Mouse (Mus musculus) neural tube, embryonic 13.5 days (tissue): ENCODE results near the gene Iqcf5. TPM values are rescaled to one million over a fixed set of nuclear protein-coding genes. Genes with fewer than 3 reads are reported as not detected.

Experiments
- ATAC-seq: fragments of 200-750 bp; cut with Nextera tagmentation; 2 replicates; pipeline ENCODE4 v1.8.0; 2017; ENCODE audit warnings: low read depth, mild to moderate bottlenecking, moderate TSS enrichment, moderate library complexity
- H3K27ac ChIP-seq: fragments of 300-500 bp; sonication (generic); replicated peaks from 2 replicates; pipeline ENCODE4 v1.5.1; 2015; ENCODE audit warnings: moderate library complexity, mild to moderate bottlenecking, inconsistent platforms
- H3K27me3 ChIP-seq: fragments of 300-500 bp; sonication (generic); 2 replicates; pipeline ENCODE4 v1.6.1; 2015; ENCODE audit warnings: mild to moderate bottlenecking, inconsistent platforms
- H3K36me3 ChIP-seq: fragments of 300-500 bp; sonication (generic); 2 replicates; pipeline ENCODE4 v1.6.1; 2015; ENCODE audit warnings: mild to moderate bottlenecking, inconsistent platforms
- H3K4me1 ChIP-seq: fragments of 300-500 bp; sonication (generic); replicated peaks from 2 replicates; pipeline ENCODE4 v1.6.1; 2015; ENCODE audit warnings: inconsistent platforms
- H3K4me2 ChIP-seq: fragments of 300-500 bp; sonication (generic); 2 replicates; pipeline ENCODE4 v1.6.1; 2015; ENCODE audit warnings: inconsistent platforms, mild to moderate bottlenecking, moderate library complexity
- H3K4me3 ChIP-seq: fragments of 300-500 bp; sonication (generic); 2 replicates; pipeline ENCODE4 v1.5.1; 2015; ENCODE audit warnings: mild to moderate bottlenecking, inconsistent platforms
- H3K9ac ChIP-seq: fragments of 300-500 bp; sonication (generic); 2 replicates; pipeline ENCODE4 v1.6.1; 2015; ENCODE audit warnings: moderate library complexity, mild to moderate bottlenecking, inconsistent platforms
- H3K9me3 ChIP-seq: fragments of 300-500 bp; sonication (generic); 2 replicates; pipeline ENCODE4 v1.6.1; 2016; ENCODE audit warnings: inconsistent platforms
- WGBS: fragments of 180-500 bp; shearing (Covaris S2); methylation state at CpG from one replicate; pipeline ENCODE4 v1.1.7; 2015; 5-methylcytosine and 5-hydroxymethylcytosine counted together
- polyA plus RNA-seq: library from polyadenylated mRNA; unstranded; fragments of >200 nt; fragmentation: Nextera tagmentation; extraction: Ambion mirVana; gene quantifications from 2 replicates; pipeline ENCODE4 v1.2.1, GENCODE M21; 2015

Iqcf5 gene
- polyA plus RNA-seq, result not detected in 2 replicates

DNA sequence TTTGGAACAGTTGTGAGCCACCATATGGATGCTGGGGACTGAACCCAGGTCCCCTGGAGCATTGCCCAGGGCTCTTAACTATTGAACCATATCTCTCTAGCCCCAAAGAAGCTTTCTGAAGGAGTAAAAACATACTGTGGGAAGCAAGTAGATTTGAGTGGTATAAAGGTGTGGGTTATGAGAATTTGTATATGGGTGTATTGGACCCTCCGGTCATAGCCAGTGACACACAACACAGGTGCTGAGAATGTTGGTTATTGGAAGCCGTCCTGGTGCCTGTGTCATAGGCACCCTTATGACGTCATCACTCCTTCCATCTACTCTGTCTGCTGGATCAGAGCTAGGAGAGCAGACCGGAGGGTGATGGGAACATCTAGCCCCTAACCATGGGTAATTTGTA is at the start of gene Iqcf5:
Gene Iqcf5, plus strand, starts transcription at position 301 of the 400 bp plus-strand sequence.
- H3K27me3 ChIP-seq, result no peaks in the 10 kb centered on the region
- H3K4me3 ChIP-seq, result no peak within 1 kb of the TSS
- H3K4me2 ChIP-seq, result no peak within 1 kb of the TSS
- H3K9ac ChIP-seq, result no peak within 1 kb of the TSS
- no peaks in the 10 kb centered on the region for H3K36me3 ChIP-seq
- H3K9me3 ChIP-seq, result no peaks in the 10 kb centered on the region
- no peaks in the 10 kb centered on the region for H3K4me1 ChIP-seq
- H3K27ac ChIP-seq, result no peak within 1 kb of the TSS
- ATAC-seq, result no peak
- 86% methylated on average over 4 of the region's 4 CpGs for WGBS

DNA sequence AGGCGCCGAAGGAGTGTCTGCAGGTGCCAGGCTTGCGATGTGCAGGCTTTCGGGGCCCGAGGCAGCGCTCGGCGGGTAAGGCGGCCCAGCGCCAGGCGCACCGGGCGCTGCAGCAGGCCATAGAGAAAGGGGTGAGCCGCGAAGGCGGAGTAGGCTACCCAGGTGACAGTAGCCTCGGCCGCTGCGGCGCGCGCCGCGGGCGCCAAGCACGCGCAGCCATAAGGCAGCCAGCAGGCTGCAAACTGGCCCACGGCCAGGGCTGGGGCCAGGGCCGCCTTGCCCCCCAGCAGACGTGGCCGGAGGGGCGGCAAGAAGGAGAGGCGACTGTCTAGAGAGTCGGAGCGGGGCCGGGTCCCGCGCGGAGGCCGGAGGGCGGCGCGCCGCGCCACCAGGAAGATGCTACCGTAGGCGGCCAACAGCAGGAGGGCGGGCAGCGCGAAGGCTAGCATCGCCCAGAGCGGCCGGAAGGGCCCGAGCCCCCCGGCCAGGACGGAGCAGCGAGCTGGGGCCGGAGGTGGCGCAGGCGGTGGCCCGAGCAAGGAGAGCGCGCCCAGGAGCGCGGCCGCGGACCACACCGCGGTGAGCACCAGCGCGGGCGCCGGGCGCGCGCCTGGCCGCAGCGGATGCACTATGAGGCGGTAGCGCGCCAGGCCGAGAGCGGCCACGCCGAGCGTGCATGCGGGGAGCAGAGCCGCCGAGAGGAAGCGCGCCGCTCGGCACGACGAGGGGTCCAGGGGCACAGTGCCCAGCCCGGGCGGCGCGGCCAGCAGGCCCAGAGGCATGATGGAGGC is 49.4 kb upstream of the Iqcf5 start:
- Histone ChIP-seq H3K4me3 (peak overlapping the region; percentile 51), H3K27me3 (0 out of 2 replicates have a peak, but pooled peaks cover 6% of the 10 kb centered on the region), H3K9ac (peak overlapping the region; percentile 82), H3K27ac (peak overlapping the region; percentile 90), H3K4me2 (peak overlapping the region; percentile 89), H3K4me1 (peaks cover 35% of the 10 kb centered on the region), H3K9me3 (no peaks in the 10 kb centered on the region), H3K36me3 (peaks cover 42% of the 10 kb centered on the region)
- 1% methylated on average over 98 of the region's 99 CpGs for WGBS
- peak; percentile 80 for ATAC-seq

DNA sequence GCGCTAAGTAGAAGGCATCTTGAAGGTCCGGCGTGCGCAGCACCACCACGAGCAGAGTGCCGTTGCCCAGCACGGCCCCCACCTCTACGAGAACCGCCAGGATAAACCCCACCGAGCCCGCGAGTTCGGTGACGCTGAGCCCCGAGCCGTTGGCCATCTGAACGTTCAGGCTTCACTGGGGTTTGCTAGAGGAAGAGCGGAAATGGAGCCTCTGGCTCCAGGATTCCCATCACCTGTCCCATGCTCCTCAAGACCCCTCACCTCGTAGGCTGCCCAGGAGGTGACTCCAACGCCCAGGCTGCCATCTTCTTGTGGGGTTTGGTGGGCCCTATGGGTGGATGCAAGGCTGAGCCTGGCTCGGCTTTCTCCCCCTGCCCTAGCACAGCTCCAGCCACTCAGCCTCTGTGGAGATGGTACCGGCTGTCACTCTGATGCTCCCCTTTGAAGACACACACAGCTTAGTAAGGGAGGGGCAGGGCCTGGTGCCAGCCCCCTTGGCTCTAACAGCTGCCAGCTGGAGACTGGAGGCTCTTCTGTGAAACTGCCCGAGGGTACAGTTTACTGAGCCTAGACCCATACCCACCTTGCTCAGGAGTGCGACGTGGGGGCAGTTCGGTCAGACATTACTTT is 48.7 kb upstream of the Iqcf5 start, which contains the start of gene Gpr62:
Gene Gpr62, minus strand, starts transcription at position 368 of the 630 bp plus-strand sequence.
- Histone ChIP-seq H3K4me3 (peak within 1 kb of the TSS; percentile 51), H3K9me3 (no peaks in the 10 kb centered on the region), H3K9ac (peak within 1 kb of the TSS; percentile 82), H3K36me3 (peaks cover 34% of the 10 kb centered on the region), H3K4me2 (peak within 1 kb of the TSS; percentile 89), H3K27me3 (0 out of 2 replicates have a peak, but pooled peaks cover 6% of the 10 kb centered on the region), H3K27ac (peak within 1 kb of the TSS; percentile 90), H3K4me1 (peaks cover 28% of the 10 kb centered on the region)
- peak; percentile 64 for ATAC-seq
- WGBS, result 23% methylated on average over 26 of the region's 26 CpGs

GRCm38 (mm10) chr9:106466721-106467120 is 47.7 kb upstream of the Iqcf5 start:
- Histone ChIP-seq H3K9ac (no peak overlapping the region), H3K36me3 (peaks cover 25% of the 10 kb centered on the region), H3K4me3 (no peak overlapping the region), H3K4me2 (no peak overlapping the region), H3K27ac (no peak overlapping the region), H3K27me3 (0 out of 2 replicates have a peak, but pooled peaks cover 6% of the 10 kb centered on the region), H3K4me1 (peaks cover 30% of the 10 kb centered on the region), H3K9me3 (no peaks in the 10 kb centered on the region)
- no peak for ATAC-seq
- WGBS, result 88% methylated on average over 6 of the region's 6 CpGs

DNA sequence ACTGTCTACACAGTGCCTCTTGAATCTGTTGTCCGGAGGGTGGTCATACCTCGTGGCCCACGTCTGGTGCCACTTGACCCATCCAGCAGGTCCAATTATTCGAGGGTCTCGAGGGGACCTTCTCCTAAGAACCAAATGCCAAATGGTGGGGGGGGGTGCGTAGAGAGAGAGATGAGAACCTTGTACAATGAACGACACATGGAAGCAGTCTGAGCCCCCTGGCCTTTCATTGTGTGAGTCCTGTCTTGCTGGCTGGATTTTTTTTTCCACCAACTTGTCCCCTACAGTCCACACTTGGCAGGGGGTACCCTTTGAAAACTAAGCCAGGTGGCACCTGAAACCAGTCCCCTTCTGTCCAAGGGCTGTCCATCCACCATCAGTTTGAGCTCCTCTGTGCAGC is 46.6 kb upstream of the Iqcf5 start:
- Histone ChIP-seq H3K36me3 (peaks cover 15% of the 10 kb centered on the region), H3K4me3 (no peak overlapping the region), H3K27me3 (0 out of 2 replicates have a peak, but pooled peaks cover 6% of the 10 kb centered on the region), H3K27ac (no peak overlapping the region), H3K9ac (no peak overlapping the region), H3K4me2 (no peak overlapping the region), H3K9me3 (no peaks in the 10 kb centered on the region), H3K4me1 (peaks cover 35% of the 10 kb centered on the region)
- 84% methylated on average over 7 of the region's 7 CpGs for WGBS
- no peak for ATAC-seq

DNA sequence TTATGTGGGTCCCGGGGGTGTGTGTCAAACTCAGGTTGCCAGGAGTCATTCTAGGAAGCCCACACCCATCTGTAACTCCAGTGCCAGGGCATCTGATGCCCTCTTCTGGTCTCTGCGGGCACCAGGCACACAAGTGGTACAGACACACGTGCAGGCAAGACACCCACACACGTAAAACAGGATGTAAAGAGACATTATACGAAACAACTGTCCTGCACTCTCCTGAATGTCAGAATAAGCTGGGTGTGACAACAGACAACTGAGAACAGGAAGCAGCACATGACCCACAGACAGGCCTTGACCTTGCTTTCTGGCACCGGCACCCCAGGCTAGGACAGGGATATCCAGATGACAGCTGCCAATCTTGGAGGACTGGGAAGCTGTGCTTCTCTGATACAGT is 45.1 kb upstream of the Iqcf5 start:
- Histone ChIP-seq H3K4me1 (peaks cover 31% of the 10 kb centered on the region), H3K4me3 (no peak overlapping the region), H3K9ac (no peak overlapping the region), H3K36me3 (0 out of 2 replicates have a peak, but pooled peaks cover 2% of the 10 kb centered on the region), H3K27me3 (no peaks in the 10 kb centered on the region), H3K4me2 (no peak overlapping the region), H3K9me3 (no peaks in the 10 kb centered on the region), H3K27ac (no peak overlapping the region)
- ATAC-seq, result no peak
- WGBS, result 74% methylated on average over 6 of the region's 6 CpGs

GRCm38 (mm10) chr9:106469776-106470175 is 44.6 kb upstream of the Iqcf5 start:
- no peak for ATAC-seq
- H3K27ac ChIP-seq, result no peak overlapping the region
- H3K36me3 ChIP-seq, result no peaks in the 10 kb centered on the region
- H3K9ac ChIP-seq, result no peak overlapping the region
- H3K27me3 ChIP-seq, result no peaks in the 10 kb centered on the region
- H3K9me3 ChIP-seq, result no peaks in the 10 kb centered on the region
- peaks cover 31% of the 10 kb centered on the region for H3K4me1 ChIP-seq
- H3K4me3 ChIP-seq, result no peak overlapping the region
- H3K4me2 ChIP-seq, result no peak overlapping the region
- WGBS, result 71% methylated on average over 9 of the region's 9 CpGs

GRCm38 (mm10) chr9:106470991-106471750 is 43.2 kb upstream of the Iqcf5 start:
- Histone ChIP-seq H3K4me1 (peaks cover 22% of the 10 kb centered on the region), H3K4me2 (no peak overlapping the region), H3K9ac (0 out of 2 replicates have a peak overlapping the region, but pooled peaks have one; percentile 17), H3K27me3 (no peaks in the 10 kb centered on the region), H3K27ac (no peak overlapping the region), H3K4me3 (no peak overlapping the region), H3K9me3 (no peaks in the 10 kb centered on the region), H3K36me3 (no peaks in the 10 kb centered on the region)
- no peak for ATAC-seq
- 72% methylated on average over 14 of the region's 14 CpGs for WGBS

- 12% methylated on average over 5 of the region's 5 CpGs for WGBS
- Histone ChIP-seq H3K4me3 (no peak overlapping the region), H3K27ac (no peak overlapping the region), H3K9ac (no peak overlapping the region), H3K4me2 (no peak overlapping the region), H3K9me3 (no peaks in the 10 kb centered on the region), H3K27me3 (no peaks in the 10 kb centered on the region), H3K4me1 (peaks cover 28% of the 10 kb centered on the region), H3K36me3 (no peaks in the 10 kb centered on the region)
- ATAC-seq, result no peak
Observed at GRCm38 (mm10) chr9:106471892-106472291, 42.5 kb upstream of the Iqcf5 start.

- 69% methylated on average over 4 of the region's 4 CpGs for WGBS
- Histone ChIP-seq H3K4me3 (no peak overlapping the region), H3K36me3 (no peaks in the 10 kb centered on the region), H3K9me3 (no peaks in the 10 kb centered on the region), H3K9ac (no peak overlapping the region), H3K4me1 (peaks cover 28% of the 10 kb centered on the region), H3K4me2 (no peak overlapping the region), H3K27ac (no peak overlapping the region), H3K27me3 (no peaks in the 10 kb centered on the region)
- no peak for ATAC-seq
Observed at GRCm38 (mm10) chr9:106472321-106472720, 42.1 kb upstream of the Iqcf5 start.

- Histone ChIP-seq H3K4me2 (no peak overlapping the region), H3K9ac (no peak overlapping the region), H3K36me3 (no peaks in the 10 kb centered on the region), H3K27ac (no peak overlapping the region), H3K4me1 (peaks cover 37% of the 10 kb centered on the region), H3K4me3 (no peak overlapping the region), H3K9me3 (no peaks in the 10 kb centered on the region), H3K27me3 (no peaks in the 10 kb centered on the region)
- WGBS, result 93% methylated on average over 16 of the region's 16 CpGs
- ATAC-seq, result no peak
Observed at GRCm38 (mm10) chr9:106473081-106473752, 41.2 kb upstream of the Iqcf5 start.
